Mouse (Mus musculus): Measurements from ENCODE around the gene Tgfbr3l. TPM values are rescaled to one million over a fixed set of nuclear protein-coding genes. Genes with fewer than 3 reads are reported as not detected.

The Tgfbr3l gene
- polyA plus RNA-seq, 1 experiment from 2014 or later = 4.2 TPM

DNA sequence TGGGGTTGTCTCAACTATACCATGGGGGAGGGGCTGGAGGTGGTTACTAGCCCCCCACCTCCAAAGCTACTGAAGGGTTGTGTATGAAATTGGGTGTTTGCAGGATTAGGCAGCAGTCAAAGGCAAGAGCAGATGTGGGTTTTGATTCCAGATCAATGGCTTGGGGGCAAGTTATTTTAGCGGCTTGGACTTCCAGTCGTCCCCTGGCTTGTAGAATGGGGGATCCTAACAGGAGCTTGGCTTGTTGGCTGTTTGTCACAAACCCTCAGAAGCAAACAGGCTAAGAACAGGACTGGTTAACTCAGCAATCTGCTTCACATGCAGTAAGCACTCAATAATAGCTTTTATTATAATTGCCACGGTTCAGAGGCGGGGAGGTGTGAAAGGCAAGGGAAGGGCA, 9.3 kb downstream of the Tgfbr3l start:
- H3K9ac ChIP-seq = no peak overlapping the region
- no peak overlapping the region for H3K27ac ChIP-seq

DNA sequence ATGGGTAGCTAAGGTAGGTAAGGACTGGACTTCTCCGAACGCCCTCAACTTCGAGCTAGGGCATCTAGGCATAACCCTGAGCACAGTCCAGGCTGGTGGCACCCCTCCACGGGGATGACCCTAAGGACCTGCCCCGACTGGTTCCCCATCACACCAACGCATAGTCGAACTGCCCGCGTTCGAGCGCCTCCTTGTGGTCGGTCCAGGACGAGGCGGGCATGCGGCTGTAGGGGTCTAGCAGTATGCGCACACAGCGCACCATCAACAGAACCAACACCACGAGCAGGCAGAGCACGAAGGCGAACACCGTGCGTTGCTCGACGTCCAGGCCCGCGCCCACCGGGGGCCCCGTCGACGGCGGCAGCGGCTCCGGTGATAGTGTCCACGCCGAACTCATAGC, 10.2 kb downstream of the Tgfbr3l start:
- 3% methylated on average over 35 of the region's 35 CpGs for WGBS
- H3K36me3 ChIP-seq = peaks cover 64% of the 10 kb centered on the region
- peak overlapping the region; percentile 81 for H3K27ac ChIP-seq

More for the DNA sequence above, 9.3 kb downstream of the Tgfbr3l start:
- no peaks in the 10 kb centered on the region for H3K9me3 ChIP-seq
- peak overlapping the region; percentile 90 for H3K4me2 ChIP-seq
- 57% methylated on average over 4 of the region's 4 CpGs for WGBS
- peaks cover 55% of the 10 kb centered on the region for H3K36me3 ChIP-seq
- no peaks in the 10 kb centered on the region for H3K27me3 ChIP-seq
- no peak overlapping the region for H3K4me3 ChIP-seq
- peaks cover 38% of the 10 kb centered on the region for H3K4me1 ChIP-seq
- ATAC-seq (ENCODE audit: insufficient number of reproducible peaks, low FRiP score, low TSS enrichment, low read depth) = no peak

DNA sequence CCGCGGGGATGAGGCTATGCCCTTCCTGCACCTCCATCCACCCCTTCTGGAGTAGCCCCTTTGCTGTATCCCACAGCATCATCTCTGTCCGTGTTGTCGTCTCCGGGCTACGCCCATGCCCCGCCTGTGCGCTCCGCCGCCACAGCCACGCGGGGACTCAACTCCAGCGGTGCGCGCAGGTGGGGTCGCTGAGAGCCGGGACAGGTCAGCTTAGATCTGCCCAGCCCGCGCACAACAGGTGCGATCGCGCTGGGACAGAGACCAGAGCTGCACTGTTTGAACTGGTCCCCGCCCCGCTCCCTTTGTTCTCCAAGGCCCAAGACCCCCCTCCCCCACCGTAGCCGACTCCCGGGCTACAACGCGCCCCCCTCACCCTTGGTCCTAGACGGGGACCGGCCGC, 10.7 kb downstream of the Tgfbr3l start:
- peak; percentile 50 for ATAC-seq (ENCODE audit: insufficient number of reproducible peaks, low FRiP score, low TSS enrichment, low read depth)
- Histone ChIP-seq H3K27ac (peak overlapping the region; percentile 81), H3K27me3 (no peaks in the 10 kb centered on the region), H3K36me3 (peaks cover 68% of the 10 kb centered on the region), H3K4me1 (peaks cover 32% of the 10 kb centered on the region), H3K4me3 (peak overlapping the region; percentile 78), H3K4me2 (peak overlapping the region; percentile 90), H3K9ac (peak overlapping the region; percentile 68), H3K9me3 (no peaks in the 10 kb centered on the region)
- WGBS = under 1% methylated on average over 32 of the region's 32 CpGs

More for the DNA sequence above, 10.2 kb downstream of the Tgfbr3l start:
- Histone ChIP-seq H3K9ac (peak overlapping the region; percentile 68), H3K4me3 (peak overlapping the region; percentile 78), H3K9me3 (no peaks in the 10 kb centered on the region), H3K27me3 (no peaks in the 10 kb centered on the region), H3K4me2 (peak overlapping the region; percentile 90), H3K4me1 (peaks cover 34% of the 10 kb centered on the region)
- ATAC-seq (ENCODE audit: insufficient number of reproducible peaks, low FRiP score, low TSS enrichment, low read depth) = peak; percentile 25; the same call in 1 of the 2 replicates

DNA sequence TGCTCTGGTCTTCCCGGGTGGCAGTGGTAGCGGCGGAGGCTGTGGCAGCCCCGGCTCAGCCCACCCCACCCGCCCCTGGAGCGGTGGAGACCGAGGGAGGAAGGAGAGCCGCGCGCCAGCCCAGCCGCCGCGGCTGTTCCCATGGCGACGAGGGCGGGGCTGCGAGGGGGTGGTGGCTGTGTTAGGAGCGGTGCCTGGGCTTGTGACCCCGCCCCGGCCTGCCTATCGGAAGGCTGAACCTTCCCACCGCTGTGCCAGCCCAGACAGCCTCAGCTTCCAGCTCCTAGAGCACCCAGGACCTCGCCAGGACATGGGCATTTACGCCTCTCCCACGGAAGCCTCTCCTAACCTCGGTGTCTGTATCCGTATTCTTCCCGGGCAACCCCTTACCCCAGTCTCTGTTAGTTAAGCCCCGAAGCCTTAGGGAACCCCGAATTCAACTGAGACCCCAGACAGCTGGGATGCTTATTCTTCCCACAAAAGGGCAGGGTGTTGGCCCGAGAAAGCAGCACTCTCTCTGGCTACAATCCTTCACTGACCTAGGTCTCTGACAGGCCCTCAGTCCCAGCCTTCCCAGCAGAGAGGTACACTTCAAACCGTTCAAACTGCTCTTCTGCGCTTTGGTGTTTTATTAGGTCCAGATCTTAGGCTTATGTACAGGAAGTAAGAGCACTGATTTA, 11.3 kb downstream of the Tgfbr3l start, which contains the start of gene Ctxn1:
TSS of gene Ctxn1 (minus strand) at position 150 of the 680 bp plus-strand sequence.
- Histone ChIP-seq H3K9me3 (no peaks in the 10 kb centered on the region), H3K4me1 (peaks cover 26% of the 10 kb centered on the region), H3K9ac (peak within 1 kb of the TSS; percentile 68), H3K27ac (peak within 1 kb of the TSS; percentile 81), H3K4me3 (peak within 1 kb of the TSS; percentile 78), H3K27me3 (no peaks in the 10 kb centered on the region), H3K36me3 (peaks cover 73% of the 10 kb centered on the region), H3K4me2 (peak within 1 kb of the TSS; percentile 90)
- peak; percentile 92 for ATAC-seq (ENCODE audit: insufficient number of reproducible peaks, low FRiP score, low TSS enrichment, low read depth)
- 4% methylated on average over 33 of the region's 33 CpGs for WGBS

DNA sequence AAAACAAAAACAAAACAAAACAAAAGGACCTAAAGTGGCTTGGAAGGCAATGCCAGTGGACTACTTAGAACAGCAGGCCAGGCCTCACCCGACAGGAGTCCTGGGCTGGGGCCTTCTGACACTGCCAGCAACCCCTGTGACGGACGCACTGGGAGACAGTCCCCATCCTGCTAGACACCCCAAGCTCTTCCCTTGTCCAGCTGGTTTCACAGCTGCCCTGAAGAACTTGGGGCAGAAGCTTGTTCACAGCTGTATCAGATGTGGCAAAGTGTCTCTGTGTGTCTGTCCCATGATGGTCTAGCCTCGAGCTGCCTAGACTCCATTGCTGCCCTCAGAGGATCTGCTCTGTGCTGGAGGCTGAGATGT, 11.8 kb downstream of the Tgfbr3l start:
- ATAC-seq (ENCODE audit: insufficient number of reproducible peaks, low FRiP score, low TSS enrichment, low read depth) = no peak
- peak overlapping the region; percentile 90; the same call in 1 of the 2 replicates for H3K4me2 ChIP-seq
- 72% methylated on average over 4 of the region's 4 CpGs for WGBS
- H3K9me3 ChIP-seq = no peaks in the 10 kb centered on the region
- H3K27ac ChIP-seq = peak overlapping the region; percentile 69
- H3K4me1 ChIP-seq = peaks cover 24% of the 10 kb centered on the region
- H3K4me3 ChIP-seq = no peak overlapping the region
- H3K36me3 ChIP-seq = peaks cover 73% of the 10 kb centered on the region
- H3K27me3 ChIP-seq = no peaks in the 10 kb centered on the region
- H3K9ac ChIP-seq = no peak overlapping the region

DNA sequence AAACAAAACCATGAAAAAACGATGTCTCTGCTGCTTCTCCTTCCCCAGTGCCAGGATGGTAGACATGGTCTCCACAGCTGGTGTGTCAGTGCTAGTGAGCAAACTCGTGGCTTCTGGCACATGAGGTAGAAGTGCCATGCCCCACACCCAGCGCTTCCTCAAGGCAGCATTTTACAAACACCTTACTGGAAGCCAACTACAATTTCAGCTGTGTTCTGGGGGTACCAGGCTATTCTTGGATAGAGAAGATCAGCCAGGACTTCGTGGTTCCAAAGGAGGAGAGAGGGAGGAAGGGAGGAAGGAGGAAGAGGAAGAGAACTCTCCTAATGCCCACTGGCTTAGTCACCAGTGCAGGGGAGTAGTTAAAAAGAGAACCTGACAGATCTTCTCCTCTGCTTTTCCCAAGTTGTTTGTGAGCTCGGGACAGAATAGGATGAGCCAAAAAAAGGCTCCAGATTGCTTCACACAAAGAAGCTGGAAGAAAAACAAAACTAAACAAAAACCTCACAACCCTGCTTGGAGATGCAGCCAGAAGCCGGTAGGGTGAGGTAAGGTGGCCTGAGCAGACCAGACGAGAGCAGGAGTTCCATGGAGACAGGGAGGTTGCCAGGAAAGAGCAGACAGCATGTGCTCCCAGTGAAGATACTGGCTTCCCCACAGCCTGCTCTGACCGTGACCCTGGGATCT, 15.2 kb downstream of the Tgfbr3l start:
- ATAC-seq (ENCODE audit: insufficient number of reproducible peaks, low FRiP score, low TSS enrichment, low read depth) = no peak
- Histone ChIP-seq H3K4me1 (peaks cover 8% of the 10 kb centered on the region), H3K36me3 (peaks cover 85% of the 10 kb centered on the region), H3K4me3 (no peak overlapping the region), H3K4me2 (no peak overlapping the region), H3K9ac (no peak overlapping the region), H3K9me3 (no peaks in the 10 kb centered on the region), H3K27ac (no peak overlapping the region), H3K27me3 (no peaks in the 10 kb centered on the region)
- WGBS = 89% methylated on average over 8 of the region's 8 CpGs

DNA sequence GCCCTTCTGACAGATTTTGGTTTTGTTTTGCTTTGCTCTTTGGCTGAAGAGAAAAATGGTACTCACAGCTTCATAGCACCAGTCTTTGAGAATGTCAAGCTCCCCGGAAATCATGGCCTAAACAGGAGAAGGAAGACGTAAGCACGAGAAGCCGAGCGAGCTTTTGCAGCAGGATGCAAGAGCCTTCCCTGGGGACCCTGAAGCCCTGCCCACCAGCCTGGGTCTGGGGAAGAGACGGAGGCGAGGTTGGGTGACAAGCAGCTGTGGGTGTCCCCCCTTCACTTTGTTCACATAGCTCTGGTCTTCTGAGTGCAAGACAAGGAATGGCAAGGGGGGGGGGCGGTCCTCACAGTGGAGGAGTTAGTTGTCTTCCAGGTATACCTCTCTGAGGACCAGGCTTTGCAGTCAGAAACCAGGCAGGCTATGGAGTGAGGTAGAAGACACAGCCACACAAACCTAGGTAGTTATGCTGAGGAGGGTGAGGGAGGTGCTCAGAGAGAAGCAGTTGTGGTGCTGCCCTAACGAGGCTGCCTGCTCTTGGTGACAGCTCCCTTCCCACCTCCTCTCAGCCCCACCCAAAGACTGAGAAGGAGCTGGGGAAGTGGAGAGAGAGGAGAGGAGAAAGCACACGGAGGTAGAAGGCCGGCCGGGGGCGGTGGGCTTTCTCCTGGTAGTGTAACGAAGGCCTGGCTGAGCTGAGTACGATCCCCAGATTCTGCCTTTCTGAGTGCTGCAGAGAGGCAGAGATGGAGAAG, 17.3 kb downstream of the Tgfbr3l start:
- no peak overlapping the region for H3K4me3 ChIP-seq
- 93% methylated on average over 15 of the region's 15 CpGs for WGBS
- no peak for ATAC-seq (ENCODE audit: insufficient number of reproducible peaks, low FRiP score, low TSS enrichment, low read depth)
- peaks cover 97% of the 10 kb centered on the region for H3K36me3 ChIP-seq
- H3K4me2 ChIP-seq = no peak overlapping the region
- no peaks in the 10 kb centered on the region for H3K4me1 ChIP-seq
- H3K27me3 ChIP-seq = no peaks in the 10 kb centered on the region
- no peak overlapping the region for H3K27ac ChIP-seq
- no peak overlapping the region for H3K9ac ChIP-seq
- H3K9me3 ChIP-seq = no peaks in the 10 kb centered on the region

DNA sequence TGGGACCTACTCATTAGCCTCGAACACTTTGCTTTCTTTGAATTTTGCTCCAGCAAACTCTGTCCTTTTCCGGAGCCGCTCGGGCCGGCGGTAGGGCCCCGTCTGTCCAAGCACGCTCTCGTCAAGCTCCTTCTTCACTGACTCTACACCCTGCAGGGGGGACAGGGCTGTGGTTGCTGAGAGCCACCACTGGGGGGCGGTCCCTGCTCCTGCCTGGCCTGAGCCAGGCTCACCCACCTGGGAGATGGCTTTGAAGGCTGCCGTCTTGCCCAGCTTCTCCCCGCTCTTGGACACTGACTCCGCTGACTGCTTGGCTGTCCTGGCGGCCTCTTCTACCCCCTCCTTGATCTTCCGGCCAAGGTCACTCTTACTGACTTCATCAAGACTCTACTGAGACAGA, 19.6 kb downstream of the Tgfbr3l start:
- peaks cover 92% of the 10 kb centered on the region for H3K36me3 ChIP-seq

DNA sequence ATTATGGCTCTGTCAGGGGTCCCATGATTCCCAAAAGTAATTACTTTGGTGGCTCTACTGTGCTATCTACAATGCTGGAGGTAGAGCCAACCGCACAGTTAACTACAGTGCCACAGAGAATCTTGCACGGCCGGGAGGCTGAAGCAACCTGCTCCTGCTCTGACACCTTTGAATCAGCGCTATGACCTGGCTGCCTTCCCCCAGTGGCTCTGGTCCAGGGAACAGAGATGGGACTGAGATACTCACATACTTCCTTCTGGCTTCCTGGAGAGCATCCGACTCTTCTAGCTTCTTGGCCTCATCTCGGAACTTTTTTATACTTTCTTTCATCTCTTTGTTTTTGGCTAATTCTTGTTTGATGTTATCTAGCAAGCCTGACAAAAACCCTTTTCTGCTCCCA, 21.6 kb downstream of the Tgfbr3l start:
- Histone ChIP-seq H3K36me3 (peaks cover 90% of the 10 kb centered on the region), H3K4me1 (peaks cover 1% of the 10 kb centered on the region), H3K9ac (no peak overlapping the region), H3K9me3 (no peaks in the 10 kb centered on the region), H3K4me3 (no peak overlapping the region), H3K27me3 (no peaks in the 10 kb centered on the region), H3K27ac (no peak overlapping the region), H3K4me2 (no peak overlapping the region)
- ATAC-seq (ENCODE audit: insufficient number of reproducible peaks, low FRiP score, low TSS enrichment, low read depth) = no peak
- 92% methylated on average over 6 of the region's 6 CpGs for WGBS

More for the DNA sequence above, 19.6 kb downstream of the Tgfbr3l start:
- Histone ChIP-seq H3K27me3 (no peaks in the 10 kb centered on the region), H3K4me2 (no peak overlapping the region), H3K9ac (no peak overlapping the region), H3K27ac (no peak overlapping the region), H3K4me3 (no peak overlapping the region), H3K4me1 (no peaks in the 10 kb centered on the region), H3K9me3 (no peaks in the 10 kb centered on the region)
- WGBS = 82% methylated on average over 15 of the region's 15 CpGs
- no peak for ATAC-seq (ENCODE audit: insufficient number of reproducible peaks, low FRiP score, low TSS enrichment, low read depth)

DNA sequence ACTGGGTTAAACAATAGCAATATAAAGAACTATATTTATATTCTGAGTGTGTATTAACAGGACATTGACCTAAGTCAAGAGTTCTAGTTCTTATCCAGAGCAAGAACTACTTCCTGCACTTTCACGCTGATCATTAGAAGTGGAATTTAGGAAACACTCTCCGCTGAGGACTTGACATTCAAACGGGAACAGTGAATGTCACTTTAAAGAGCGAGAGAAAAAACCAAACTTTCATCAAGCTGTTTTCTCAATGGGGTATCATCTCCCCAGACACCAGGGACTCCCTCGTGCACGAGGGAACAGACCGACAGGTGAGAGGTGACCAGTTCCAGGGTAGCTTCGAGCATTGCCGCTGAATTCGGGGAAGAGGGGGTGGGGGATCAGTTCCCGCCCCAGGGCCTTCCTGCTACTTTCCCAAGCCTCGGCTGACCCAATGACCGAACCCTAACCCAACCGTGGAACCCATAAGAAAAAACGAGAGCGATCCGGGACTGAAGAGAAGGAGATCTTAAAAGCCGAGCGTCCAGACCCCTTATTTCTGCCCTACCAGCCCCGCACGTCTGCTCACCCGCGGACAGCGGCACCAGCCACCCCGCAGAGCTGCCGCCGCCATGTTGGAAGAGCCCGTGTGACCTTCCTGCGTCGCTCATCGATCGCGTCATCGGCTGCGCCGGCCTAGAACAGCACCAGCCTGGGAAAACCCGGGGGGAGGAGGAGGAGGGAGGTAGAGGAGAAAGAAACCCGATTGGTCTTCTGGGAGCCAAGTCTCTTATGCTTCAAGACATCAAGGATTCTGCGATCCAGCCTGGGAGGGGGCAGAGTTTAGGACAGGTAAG, 27.5 kb downstream of the Tgfbr3l start, which contains the start of gene Timm44:
TSS of gene Timm44 (minus strand) at position 639 of the 836 bp plus-strand sequence.
- peaks cover 6% of the 10 kb centered on the region for H3K4me1 ChIP-seq
- peak within 1 kb of the TSS; percentile 61 for H3K4me2 ChIP-seq
- H3K36me3 ChIP-seq = peaks cover 32% of the 10 kb centered on the region
- no peaks in the 10 kb centered on the region for H3K9me3 ChIP-seq
- under 1% methylated on average over 39 of the region's 39 CpGs for WGBS
- H3K27ac ChIP-seq = peak within 1 kb of the TSS; percentile 71
- peak; percentile 93 for ATAC-seq (ENCODE audit: insufficient number of reproducible peaks, low FRiP score, low TSS enrichment, low read depth)
- H3K4me3 ChIP-seq = peak within 1 kb of the TSS; percentile 78
- H3K27me3 ChIP-seq = no peaks in the 10 kb centered on the region
- peak within 1 kb of the TSS; percentile 59 for H3K9ac ChIP-seq

DNA sequence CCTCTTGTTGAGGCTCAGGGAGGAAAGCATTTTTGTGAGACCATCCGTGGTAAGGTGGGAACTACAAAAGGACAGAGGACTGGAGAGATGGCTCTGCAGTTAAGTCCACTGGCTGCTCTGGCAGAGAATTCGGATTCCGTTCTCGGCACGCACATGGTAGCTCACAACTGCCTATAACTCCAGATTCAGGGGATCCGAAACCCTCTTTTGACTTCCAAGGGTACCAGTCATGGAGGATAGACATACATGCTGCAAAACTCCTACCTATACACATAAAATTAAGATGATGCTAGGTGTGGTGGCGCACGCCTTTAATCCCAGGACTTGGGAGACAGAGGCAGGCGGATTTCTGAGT, 28.1 kb downstream of the Tgfbr3l start:
- H3K4me3 ChIP-seq = peak overlapping the region; percentile 78
- 23% methylated on average over 9 of the region's 9 CpGs for WGBS

More for the DNA sequence above, 28.1 kb downstream of the Tgfbr3l start:
- H3K9me3 ChIP-seq = no peaks in the 10 kb centered on the region
- H3K27ac ChIP-seq = peak overlapping the region; percentile 64
- H3K36me3 ChIP-seq = peaks cover 27% of the 10 kb centered on the region
- H3K4me1 ChIP-seq = peaks cover 6% of the 10 kb centered on the region
- ATAC-seq (ENCODE audit: insufficient number of reproducible peaks, low FRiP score, low TSS enrichment, low read depth) = peak; percentile 57; the same call in 1 of the 2 replicates
- peak overlapping the region; percentile 61 for H3K4me2 ChIP-seq
- H3K27me3 ChIP-seq = no peaks in the 10 kb centered on the region
- peak overlapping the region; percentile 59 for H3K9ac ChIP-seq
